Mouse (Mus musculus): ENCODE measurements around the gene Lrrc26. TPM values are rescaled to one million over a fixed set of nuclear protein-coding genes. Genes with fewer than 3 reads are reported as not detected.

Gene Lrrc26
- total RNA-seq (2023): not detected

DNA sequence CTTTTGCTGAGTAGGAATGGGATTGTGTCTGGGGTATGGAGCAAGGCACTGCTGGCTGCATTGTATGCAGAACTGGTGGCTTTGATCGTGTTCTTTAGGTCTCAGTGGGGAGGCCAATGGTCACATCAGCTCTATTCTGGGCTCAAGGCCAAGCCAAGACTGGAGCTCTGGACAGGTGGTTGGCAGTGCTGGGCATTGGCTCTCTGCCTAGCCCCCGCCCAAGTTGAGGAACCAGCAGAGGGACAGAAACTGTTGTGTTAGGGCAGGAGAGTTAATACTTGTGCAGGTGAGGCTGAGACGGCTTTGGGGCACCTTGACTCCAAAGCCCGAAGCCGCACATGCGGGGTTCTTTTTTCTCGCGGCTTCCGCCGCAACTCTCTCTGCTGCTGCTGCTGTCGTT lies at the start of gene Lrrc26:
TSS of gene Lrrc26 (plus strand) at position 265 of the 400 bp plus-strand sequence.

DNA sequence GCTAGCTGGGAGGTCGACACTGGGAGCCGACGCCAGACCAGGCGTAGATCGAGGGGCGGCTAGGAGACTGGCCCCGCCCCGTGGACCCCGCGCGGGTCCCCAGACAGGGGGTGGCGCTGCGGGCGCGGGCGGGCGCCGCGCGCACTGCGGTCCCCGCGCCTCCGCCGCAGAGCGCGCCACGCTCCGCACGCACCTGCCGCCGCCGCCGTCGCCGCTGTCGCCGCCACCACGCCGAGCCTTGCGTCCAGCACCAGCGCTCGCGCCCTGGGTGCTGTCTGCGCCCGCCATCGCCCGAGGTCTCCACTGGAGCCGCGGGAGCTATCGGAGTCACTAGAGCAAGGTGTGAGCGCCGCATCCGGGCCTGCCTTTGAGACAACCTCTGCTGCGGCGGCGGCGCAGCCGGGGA lies 47.6 kb upstream of the Lrrc26 start, which contains the start of the genes Rnf208 and Cysrt1:
TSS of gene Rnf208 (plus strand) at position 155 of the 406 bp plus-strand sequence.
TSS of gene Cysrt1 (minus strand) at position 352 of the 406 bp plus-strand sequence.

DNA sequence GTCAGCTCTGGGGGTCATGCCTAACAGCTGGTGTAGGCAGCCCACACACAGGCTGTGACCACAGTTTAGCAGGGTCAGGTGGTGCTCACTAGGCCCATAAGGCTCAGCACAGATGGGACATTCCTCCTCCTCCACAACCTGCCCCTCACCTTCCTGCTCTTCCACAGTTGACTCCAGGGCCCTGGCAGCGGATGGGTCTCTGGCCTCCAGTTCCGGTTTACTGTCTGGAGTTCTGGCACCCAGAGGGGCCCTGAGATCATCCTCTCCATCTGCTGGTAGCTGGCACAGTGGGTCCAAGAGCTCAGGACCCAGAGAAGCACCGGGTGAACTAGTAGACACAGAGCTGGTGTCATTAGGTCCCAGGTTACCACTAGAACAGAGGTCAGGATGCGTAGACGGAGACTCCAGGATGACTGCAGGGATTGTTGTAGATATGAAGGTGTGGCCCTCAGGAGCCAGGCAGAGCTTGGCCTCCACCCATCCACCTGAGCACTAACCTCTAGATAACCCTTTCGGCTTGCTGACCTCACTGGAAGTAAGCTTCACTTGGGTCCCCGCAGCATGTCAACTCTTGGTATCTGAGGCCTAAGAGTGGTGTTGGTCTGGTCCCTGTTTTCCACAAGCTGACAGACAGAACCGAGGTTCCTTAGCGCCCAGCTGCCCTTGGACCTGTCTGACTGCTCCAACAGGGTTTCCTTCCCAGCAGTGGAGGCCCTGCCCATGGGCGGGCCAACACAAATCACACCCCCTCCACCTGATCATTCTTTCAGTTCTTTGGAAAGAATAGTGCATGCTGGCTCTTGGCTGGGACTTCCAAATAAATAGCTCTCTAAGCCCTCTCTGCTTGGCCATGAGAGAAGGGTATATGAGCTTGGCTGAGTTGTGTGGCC lies 43.3 kb upstream of the Lrrc26 start, which contains the start of gene AL732309.1:
TSS of gene AL732309.1 (minus strand) at position 681 of the 890 bp plus-strand sequence.

DNA sequence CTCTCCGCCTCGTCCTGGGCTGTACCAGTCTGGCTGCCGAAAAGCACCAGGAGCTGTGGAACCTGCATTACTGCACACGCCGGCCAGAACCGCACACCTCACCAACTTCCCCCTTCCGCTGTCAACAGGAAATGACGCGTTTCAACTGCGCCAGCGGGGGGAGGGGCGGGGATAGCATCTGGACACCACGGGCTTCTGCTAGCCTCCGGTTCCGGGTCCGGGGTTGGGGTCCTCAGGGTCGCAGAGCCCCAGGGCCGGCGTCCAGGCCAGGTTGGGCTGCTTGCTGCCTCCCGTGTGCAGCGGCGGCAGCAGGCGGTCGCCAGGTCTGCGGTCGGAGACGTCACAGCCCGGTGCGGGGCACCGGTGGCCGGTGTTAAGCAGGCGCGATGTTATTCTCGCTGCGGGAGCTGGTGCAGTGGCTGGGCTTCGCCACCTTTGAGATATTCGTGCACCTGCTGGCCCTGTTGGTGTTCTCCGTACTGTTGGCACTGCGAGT lies 34.4 kb upstream of the Lrrc26 start, which contains the start of gene Tmem203:
TSS of gene Tmem203 (plus strand) at position 156 of the 496 bp plus-strand sequence.

DNA sequence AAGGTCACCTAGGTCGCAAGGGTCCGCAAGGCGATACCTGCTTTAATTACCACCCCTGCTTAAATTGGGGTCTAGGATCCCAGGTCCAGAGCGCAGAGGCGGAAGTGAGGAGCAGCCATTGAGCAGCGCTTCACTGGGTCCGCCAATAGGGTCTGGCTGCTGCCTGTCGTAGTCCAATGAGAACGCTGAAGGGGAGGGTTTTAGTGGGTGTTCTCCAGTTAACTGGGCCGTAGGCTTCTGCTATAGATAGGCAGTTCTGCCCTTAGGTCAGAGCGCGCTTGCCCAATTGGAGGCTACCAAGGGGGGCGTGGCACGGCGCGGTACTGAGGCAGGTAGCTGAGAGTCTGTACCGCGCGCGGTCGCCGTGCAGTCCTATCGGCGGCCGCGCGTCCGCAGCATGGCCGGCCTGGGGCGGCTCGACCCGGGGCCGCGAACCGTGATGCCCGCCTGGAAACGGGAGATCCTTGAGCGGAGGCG lies 27.4 kb upstream of the Lrrc26 start, which contains the start of gene Tprn:
TSS of gene Tprn (plus strand) at position 328 of the 477 bp plus-strand sequence.

DNA sequence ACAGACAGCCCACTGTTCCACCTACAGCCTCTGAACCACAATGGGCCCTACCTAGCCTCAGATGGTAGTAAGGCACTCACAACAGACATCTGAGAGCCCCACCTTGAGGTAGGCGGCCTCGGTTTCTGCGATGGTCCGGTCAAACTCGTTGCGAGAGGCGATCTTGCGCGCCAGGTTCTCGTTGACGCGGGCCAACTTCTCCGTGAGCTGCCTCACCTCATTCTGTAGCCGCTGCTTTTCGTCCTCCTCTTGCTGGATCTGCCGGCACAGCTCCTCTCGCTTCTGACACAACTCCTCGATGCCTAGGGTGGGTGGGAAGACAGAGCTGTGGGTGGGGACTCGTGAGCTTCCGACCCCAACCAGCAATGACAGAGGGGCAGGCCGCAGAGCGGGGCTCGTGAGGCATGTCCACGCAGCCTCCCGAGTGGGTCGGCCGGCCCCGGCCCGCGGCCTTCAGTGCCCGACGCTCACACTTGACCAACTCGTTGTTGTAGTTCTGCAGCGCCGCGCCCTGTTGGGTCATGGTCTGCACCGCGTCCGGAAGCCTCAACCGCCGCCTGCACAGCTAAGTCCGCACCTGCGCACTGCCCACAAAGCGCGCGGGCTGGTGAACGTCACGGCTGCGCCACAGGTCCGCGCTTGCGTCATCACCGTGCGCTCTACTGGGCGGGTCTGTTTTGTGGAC lies 17.7 kb upstream of the Lrrc26 start, which contains the start of the genes Ssna1 and Anapc2:
TSS of gene Ssna1 (minus strand) at position 612 of the 685 bp plus-strand sequence.
TSS of gene Anapc2 (plus strand) at position 652 of the 685 bp plus-strand sequence.

DNA sequence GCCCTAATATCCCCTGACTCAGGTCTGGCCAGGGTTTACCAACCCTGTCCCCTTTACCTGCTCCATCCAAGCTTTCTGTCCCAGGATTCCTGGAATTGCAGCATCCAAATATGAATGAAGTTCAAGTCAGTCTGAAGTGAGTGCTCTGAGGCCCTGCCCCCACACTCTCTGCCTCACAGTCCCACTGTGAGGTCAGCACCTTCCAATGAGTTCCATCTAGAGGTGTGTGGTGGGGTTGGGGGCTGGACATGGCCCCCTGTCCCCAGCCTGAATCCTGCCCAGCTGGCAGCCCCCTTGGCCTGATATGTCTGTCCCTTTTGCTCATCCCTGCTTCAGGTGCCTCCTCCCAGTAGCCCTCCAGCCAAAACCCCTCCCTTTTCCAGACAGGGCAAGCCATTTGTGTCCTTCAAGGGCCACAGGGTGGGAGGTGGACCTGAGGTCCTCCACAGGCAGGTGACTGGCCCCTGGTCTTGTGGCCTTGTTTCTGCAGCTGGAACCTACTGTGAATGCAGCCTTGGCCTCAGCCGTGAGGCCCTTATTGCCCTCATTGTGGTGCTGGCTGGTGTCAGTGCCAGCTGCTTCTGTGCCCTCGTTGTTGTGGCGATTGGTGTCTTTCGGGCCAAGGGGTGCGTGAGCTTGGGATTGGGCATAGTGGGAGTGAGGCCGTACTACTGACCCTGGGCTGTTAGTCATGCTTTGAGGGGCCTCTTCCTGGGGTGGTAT lies 1.6 kb upstream of the Lrrc26 start, which contains the start of gene Tmem210:
TSS of gene Tmem210 (plus strand) at position 219 of the 723 bp plus-strand sequence.

DNA sequence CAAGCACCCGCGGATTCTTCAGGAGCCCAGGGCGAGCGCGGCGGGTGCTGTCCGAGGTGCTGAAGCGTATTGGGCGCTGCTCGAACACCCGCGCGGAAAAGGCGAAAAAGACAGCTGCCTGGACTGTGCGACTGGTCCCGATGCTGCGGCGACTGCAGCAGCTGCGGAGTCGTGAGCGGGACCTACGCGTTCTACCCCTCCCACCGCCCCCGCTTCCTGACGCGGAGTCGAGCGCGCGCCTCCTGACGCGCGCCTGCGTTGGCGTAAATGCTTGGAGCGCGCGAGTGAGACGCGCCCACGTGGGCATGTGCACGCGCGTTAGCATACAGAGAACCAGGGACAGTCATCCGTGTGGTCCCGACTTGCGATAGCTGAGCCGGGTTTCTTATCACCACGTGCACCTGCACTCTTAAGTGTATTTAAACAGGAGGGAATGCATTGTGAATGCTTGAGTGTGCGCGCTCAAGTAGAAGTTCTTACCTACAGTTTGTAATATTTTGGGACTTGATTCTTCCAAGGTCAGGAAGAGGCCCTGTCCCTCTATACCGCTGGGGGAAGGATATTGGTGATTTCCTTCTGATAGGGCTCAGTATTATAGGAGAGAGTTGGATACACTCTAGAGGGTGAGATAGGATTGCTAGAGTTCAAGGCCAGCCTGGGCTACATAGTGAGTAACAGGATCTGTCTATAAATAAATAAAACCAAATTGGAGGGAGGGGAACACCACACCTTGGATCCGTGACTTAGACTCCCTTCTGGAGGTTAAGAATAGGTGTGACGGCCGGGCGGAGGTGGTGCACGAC lies 29.5 kb downstream of the Lrrc26 start, which contains the start of gene Grin1:
TSS of gene Grin1 (minus strand) at position 217 of the 803 bp plus-strand sequence.

DNA sequence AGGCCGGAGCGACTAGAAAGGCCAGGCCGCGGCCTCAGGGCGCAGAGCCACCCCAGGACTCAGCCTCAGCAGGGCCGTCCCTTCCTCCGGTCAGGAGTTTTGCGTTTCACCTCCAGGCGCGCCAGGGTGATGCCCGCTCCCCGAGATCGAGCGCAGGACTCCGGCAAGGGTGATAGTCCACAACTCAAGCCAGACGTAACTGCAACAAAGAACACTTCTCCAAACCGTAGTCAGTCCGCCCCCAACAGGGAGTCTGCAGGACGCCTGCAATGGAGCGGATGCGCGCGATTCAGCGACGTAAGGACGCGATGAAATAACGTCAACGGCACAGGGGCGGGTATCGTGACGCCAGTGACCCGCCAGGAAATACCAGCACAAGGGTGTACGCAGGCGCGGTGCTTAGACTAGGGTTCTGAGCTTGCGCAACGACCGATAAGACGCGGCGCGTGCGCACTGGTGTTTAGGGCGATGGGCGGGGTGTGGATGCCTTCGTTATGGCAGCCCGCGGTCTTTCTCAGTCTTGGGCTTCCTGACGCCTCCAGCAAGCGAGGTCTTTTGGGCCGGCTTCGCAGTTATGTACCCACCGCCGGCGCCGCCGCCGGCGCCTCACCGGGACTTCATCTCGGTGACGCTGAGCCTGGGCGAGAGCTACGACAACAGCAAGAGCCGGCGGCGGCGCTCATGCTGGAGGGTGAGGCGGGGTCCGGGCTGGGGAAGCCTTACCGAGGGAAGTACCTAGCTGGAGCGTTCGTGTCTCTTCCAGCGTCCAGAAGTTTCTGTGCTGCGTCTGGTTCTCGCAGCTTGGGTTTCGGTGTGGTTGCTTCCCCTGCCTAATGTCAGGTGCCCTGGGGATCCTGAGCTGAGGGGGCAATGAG lies 42.8 kb downstream of the Lrrc26 start, which contains the start of gene Man1b1:
TSS of gene Man1b1 (plus strand) at position 53 of the 875 bp plus-strand sequence.

Other genes starting within 250 kb of the Lrrc26 start
- 22.7 TPM for gene Nsmf, start 235.6 kb upstream of the Lrrc26 start, total RNA-seq (2023)
- not detected for gene Entpd8, start 209.6 kb upstream of the Lrrc26 start, total RNA-seq (2023)
- not detected for gene Noxa1, start 194.8 kb upstream of the Lrrc26 start, total RNA-seq (2023)
- 3.3 TPM for gene Nrarp, start 109.2 kb upstream of the Lrrc26 start, total RNA-seq (2023)
- gene Tor4a, start 93.0 kb upstream of the Lrrc26 start, total RNA-seq (2023): 25.9 TPM
- 68.2 TPM for gene Nelfb, start 78.4 kb upstream of the Lrrc26 start, total RNA-seq (2023)
- not detected for gene Stpg3, start 75.3 kb upstream of the Lrrc26 start, total RNA-seq (2023)
- not detected for gene Fam166a, start 71.2 kb upstream of the Lrrc26 start, total RNA-seq (2023)
- 105 TPM for gene Tubb4b, start 65.2 kb upstream of the Lrrc26 start, total RNA-seq (2023)
- gene Slc34a3, start 55.6 kb upstream of the Lrrc26 start, total RNA-seq (2023): not detected
- not detected for gene Rnf224, start 53.1 kb upstream of the Lrrc26 start, total RNA-seq (2023)
- not detected for gene Rnf208, start 47.7 kb upstream of the Lrrc26 start, total RNA-seq (2023)
- gene Cysrt1, start 47.5 kb upstream of the Lrrc26 start, total RNA-seq (2023): not detected
- 11.0 TPM for gene AL732309.1, start 43.1 kb upstream of the Lrrc26 start, total RNA-seq (2023)
- gene Tmem203, start 34.5 kb upstream of the Lrrc26 start, total RNA-seq (2023): 20.6 TPM
- 20.0 TPM for gene Tprn, start 27.3 kb upstream of the Lrrc26 start, total RNA-seq (2023)
- 39.1 TPM for gene Ssna1, start 17.5 kb upstream of the Lrrc26 start, total RNA-seq (2023)
- 92.6 TPM for gene Anapc2, start 17.4 kb upstream of the Lrrc26 start, total RNA-seq (2023)
- gene Tmem210, start 1.8 kb upstream of the Lrrc26 start, total RNA-seq (2023): not detected
- gene Grin1, start 29.3 kb downstream of the Lrrc26 start, total RNA-seq (2023): not detected
- gene Man1b1, start 42.4 kb downstream of the Lrrc26 start, total RNA-seq (2023): 34.4 TPM
- 13.0 TPM for gene Dpp7, start 66.4 kb downstream of the Lrrc26 start, total RNA-seq (2023)
- 12.6 TPM for gene Uap1l1, start 75.8 kb downstream of the Lrrc26 start, total RNA-seq (2023)
- not detected for gene Sapcd2, start 82.4 kb downstream of the Lrrc26 start, total RNA-seq (2023)
- not detected for gene Entpd2, start 106.0 kb downstream of the Lrrc26 start, total RNA-seq (2023)
- gene Npdc1, start 109.4 kb downstream of the Lrrc26 start, total RNA-seq (2023): 2.3 TPM
- gene Fut7, start 133.4 kb downstream of the Lrrc26 start, total RNA-seq (2023): 0.52 TPM
- gene Abca2, start 138.8 kb downstream of the Lrrc26 start, total RNA-seq (2023): 80.3 TPM
- not detected for gene Clic3, start 166.9 kb downstream of the Lrrc26 start, total RNA-seq (2023)
- 83.0 TPM for gene Paxx, start 171.2 kb downstream of the Lrrc26 start, total RNA-seq (2023)
- gene Ptgds, start 180.1 kb downstream of the Lrrc26 start, total RNA-seq (2023): not detected
- not detected for gene Lcn12, start 204.0 kb downstream of the Lrrc26 start, total RNA-seq (2023)
- gene Fbxw5, start 210.8 kb downstream of the Lrrc26 start, total RNA-seq (2023): 60.4 TPM
- gene C8g, start 211.8 kb downstream of the Lrrc26 start, total RNA-seq (2023): not detected

Data from CD8-positive naive resting alpha-beta T cell, adult 57 days (primary cell).